Mouse (Mus musculus) MEL (cell line): ENCODE measurements at regions not wholly inside any gene's neighbourhood (a gene's known extent, or its start where the extent isn't known, plus 50 kb on each side); places are given as distances from the start of the nearest gene placed in this dataset.

Experiments used
- DNase-seq: peaks from one replicate; pipeline ENCODE4 v3.0.0; 2011; ENCODE audit warnings: low read depth, low spot score
- H3K27ac ChIP-seq: 2 replicates; pipeline ENCODE4 v1.5.1; 2012; ENCODE audit warnings: low read depth, mild to moderate bottlenecking, control low read depth, low read length, moderate library complexity; ENCODE audit not compliant: control insufficient read depth
- H3K27me3 ChIP-seq, 2 experiments: fragments of 150-350 bp in 1 of 2; sonication (generic) in 1 of 2; 2 replicates each; pipeline ENCODE4 v1.6.1; 2012; ENCODE audit warnings: low read length in 2 of 2, mild to moderate bottlenecking in 2 of 2, improper control_type of control experiment in 1 of 2, moderate library complexity in 1 of 2; ENCODE audit not compliant: insufficient read depth in 2 of 2, control insufficient read depth in 1 of 2
- H3K36me3 ChIP-seq, 2 experiments: 2 replicates each; pipeline ENCODE4 v1.6.1; 2012 to 2014; ENCODE audit warnings: low read length in 2 of 2, improper control_type of control experiment in 1 of 2, inconsistent platforms in 1 of 2, mild to moderate bottlenecking in 1 of 2; ENCODE audit not compliant: insufficient read depth in 2 of 2, control insufficient read depth in 1 of 2
- H3K4me1 ChIP-seq, 2 experiments: fragments of 150-350 bp in 1 of 2; sonication (generic) in 1 of 2; 2 replicates each; pipeline ENCODE4 v1.6.1; 2012; ENCODE audit warnings: low read length in 2 of 2, improper control_type of control experiment in 1 of 2, mild to moderate bottlenecking in 1 of 2; ENCODE audit not compliant: insufficient read depth in 2 of 2, control insufficient read depth in 1 of 2
- H3K4me3 ChIP-seq, 2 experiments: fragments of 150-350 bp in 1 of 2; sonication (generic) in 1 of 2; 2 replicates each; pipeline ENCODE4 v1.5.1; 2012; ENCODE audit warnings: low read depth in 2 of 2, low read length in 2 of 2, mild to moderate bottlenecking in 2 of 2, moderate library complexity in 2 of 2, control low read depth in 1 of 2, improper control_type of control experiment in 1 of 2; ENCODE audit not compliant: control insufficient read depth in 1 of 2, insufficient read depth in 1 of 2
- H3K79me2 ChIP-seq: 2 replicates; pipeline ENCODE4 v1.6.1; 2012; ENCODE audit warnings: mild to moderate bottlenecking, low read length, moderate library complexity; ENCODE audit not compliant: control insufficient read depth, poor library complexity, insufficient read depth
- H3K9ac ChIP-seq: 2 replicates; pipeline ENCODE4 v1.6.1; 2012; ENCODE audit warnings: low read depth, mild to moderate bottlenecking, control low read depth, low read length, moderate library complexity; ENCODE audit not compliant: control insufficient read depth, poor library complexity, severe bottlenecking
- H3K9me3 ChIP-seq: fragments of 150-350 bp; sonication (generic); replicated peaks from 2 replicates; pipeline ENCODE4 v1.6.1; 2012; ENCODE audit warnings: mild to moderate bottlenecking, low read length, improper control_type of control experiment, moderate library complexity; ENCODE audit not compliant: insufficient read depth
- BHLHE40 ChIP-seq: IDR thresholded peaks from 2 replicates; pipeline ENCODE4 v1.6.1; 2012; ENCODE audit warnings: low read depth, mild to moderate bottlenecking, inconsistent platforms, low read length, improper control_type of control experiment, borderline replicate concordance
- CHD1 ChIP-seq: IDR thresholded peaks from 2 replicates; pipeline ENCODE4 v1.6.1; 2012; ENCODE audit warnings: low read depth, mild to moderate bottlenecking, inconsistent platforms, low read length, improper control_type of control experiment
- E2F4 ChIP-seq: IDR thresholded peaks from 2 replicates; pipeline ENCODE4 v1.6.1; 2011; ENCODE audit warnings: low read depth, low read length, improper control_type of control experiment, borderline replicate concordance
- ETS1 ChIP-seq: IDR thresholded peaks from 2 replicates; pipeline ENCODE4 v1.6.1; 2012; ENCODE audit warnings: low read depth, mild to moderate bottlenecking, inconsistent platforms, low read length, improper control_type of control experiment, moderate library complexity
- GATA1 ChIP-seq: IDR thresholded peaks from 2 replicates; pipeline ENCODE4 v1.6.1; 2011; ENCODE audit warnings: low read depth, low read length, improper control_type of control experiment
- MAFK ChIP-seq: IDR thresholded peaks from 2 replicates; pipeline ENCODE4 v1.6.1; 2011; ENCODE audit warnings: low read depth, mild to moderate bottlenecking, low read length, improper control_type of control experiment, borderline replicate concordance
- MYB ChIP-seq: IDR thresholded peaks from 2 replicates; pipeline ENCODE4 v1.6.1; 2011; ENCODE audit warnings: mild to moderate bottlenecking, low read depth, low read length, improper control_type of control experiment
- POLR2AphosphoS2 ChIP-seq: IDR thresholded peaks from 2 replicates; pipeline ENCODE4 v1.6.1; 2011; ENCODE audit warnings: low read length, improper control_type of control experiment
- RAD21 ChIP-seq: IDR thresholded peaks from 2 replicates; pipeline ENCODE4 v1.6.1; 2011; ENCODE audit warnings: mild to moderate bottlenecking, low read depth, low read length, improper control_type of control experiment
- RCOR1 ChIP-seq: IDR thresholded peaks from 2 replicates; pipeline ENCODE4 v1.6.1; 2012; ENCODE audit warnings: low read depth, mild to moderate bottlenecking, inconsistent platforms, low read length, improper control_type of control experiment
- UBTF ChIP-seq: IDR thresholded peaks from 2 replicates; pipeline ENCODE4 v1.6.1; 2012; ENCODE audit warnings: low read depth, mild to moderate bottlenecking, inconsistent platforms, low read length, improper control_type of control experiment, moderate library complexity, borderline replicate concordance; ENCODE audit not compliant: insufficient read depth
- USF2 ChIP-seq, 2 experiments: IDR thresholded peaks; 2 replicates each; pipeline ENCODE4 v1.6.1; 2011 to 2012; ENCODE audit warnings: improper control_type of control experiment in 2 of 2, low read length in 2 of 2, borderline replicate concordance in 1 of 2, inconsistent platforms in 1 of 2, low read depth in 1 of 2, mild to moderate bottlenecking in 1 of 2; ENCODE audit not compliant: insufficient read depth in 1 of 2
- ZNF384 ChIP-seq: IDR thresholded peaks from 2 replicates; pipeline ENCODE4 v1.6.1; 2012; ENCODE audit warnings: low read depth, mild to moderate bottlenecking, inconsistent platforms, low read length, improper control_type of control experiment

GRCm38 (mm10) chr16:18683556-18683955 is 53.8 kb upstream of the Sept5 start:
- no peak overlapping the region for H3K4me3 ChIP-seq
- H3K27ac ChIP-seq: no peak overlapping the region
- H3K79me2 ChIP-seq: no peaks in the 10 kb centered on the region
- H3K4me1 ChIP-seq: 0 out of 4 replicates have a peak, but pooled peaks cover 0 to under 1% of the 10 kb centered on the region in 2 experiments
- H3K9ac ChIP-seq: no peak overlapping the region
- DNase-seq: no peak
- no peaks in the 10 kb centered on the region for H3K9me3 ChIP-seq
- no peak for TF ChIP-seq BHLHE40
- no peak for TF ChIP-seq ZNF384
- TF ChIP-seq MAFK: no peak
- no peak for TF ChIP-seq CHD1
- no peak for TF ChIP-seq RCOR1
- TF ChIP-seq MYB: no peak
- no peak for TF ChIP-seq GATA1
- no peak for TF ChIP-seq POLR2AphosphoS2
- H3K36me3 ChIP-seq: no peaks in the 10 kb centered on the region
- H3K27me3 ChIP-seq: peaks cover 0 to 9% of the 10 kb centered on the region in 2 experiments; a peak in 3 of 4 replicates

DNA sequence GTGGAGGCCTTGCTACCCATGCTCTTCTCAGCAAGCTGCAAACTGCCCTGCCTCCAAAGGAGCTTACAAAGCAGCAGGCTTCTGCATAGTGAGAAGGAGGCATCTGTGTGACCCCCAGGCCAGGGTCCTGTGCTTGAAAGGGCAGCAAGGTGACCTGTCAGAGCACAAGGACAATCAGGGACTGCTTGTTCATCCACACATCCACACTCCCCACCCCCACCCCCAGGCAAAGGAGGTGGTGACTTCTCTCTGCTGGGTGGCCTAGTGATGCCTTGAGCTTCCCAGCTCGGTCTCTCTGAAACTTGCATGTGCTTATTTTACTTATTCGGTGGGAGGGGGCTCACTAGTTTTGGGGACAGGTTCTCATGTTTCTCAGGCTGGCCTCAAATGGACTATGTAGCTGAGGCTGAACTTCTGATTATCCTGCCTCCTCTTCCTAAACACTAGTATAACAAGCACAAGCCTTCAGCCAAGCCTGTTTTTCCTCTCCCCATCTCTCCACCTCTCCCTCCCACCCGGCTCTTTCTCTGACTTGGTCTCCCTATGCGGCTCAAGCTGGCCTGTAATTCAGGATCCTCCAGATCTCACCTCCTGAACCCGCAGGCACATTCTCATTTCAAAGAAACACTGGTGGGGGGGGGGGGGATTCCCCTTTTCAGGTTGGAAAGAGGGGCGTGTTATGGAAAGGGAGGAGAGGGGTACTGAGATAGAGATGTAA is 56.4 kb upstream of the Sept5 start:
- TF ChIP-seq UBTF: no peak
- no peak for TF ChIP-seq POLR2AphosphoS2
- TF ChIP-seq CHD1: no peak
- TF ChIP-seq E2F4: no peak
- TF ChIP-seq USF2 (IDR thresholded peaks at IDR 0.05; ENCODE audit: borderline replicate concordance in 1 of 2, insufficient read depth in 1 of 2, low read depth in 1 of 2, low read length in 2 of 2): no peak
- no peaks in the 10 kb centered on the region for H3K79me2 ChIP-seq
- H3K4me3 ChIP-seq: no peak overlapping the region
- H3K9me3 ChIP-seq: no peaks in the 10 kb centered on the region
- no peak overlapping the region for H3K9ac ChIP-seq
- H3K36me3 ChIP-seq: no peaks in the 10 kb centered on the region
- no peak overlapping the region for H3K27ac ChIP-seq
- no peaks in the 10 kb centered on the region for H3K4me1 ChIP-seq
- peaks cover 0 to 7% of the 10 kb centered on the region in 2 experiments; a peak in 3 of 4 replicates for H3K27me3 ChIP-seq
- no peak for DNase-seq

DNA sequence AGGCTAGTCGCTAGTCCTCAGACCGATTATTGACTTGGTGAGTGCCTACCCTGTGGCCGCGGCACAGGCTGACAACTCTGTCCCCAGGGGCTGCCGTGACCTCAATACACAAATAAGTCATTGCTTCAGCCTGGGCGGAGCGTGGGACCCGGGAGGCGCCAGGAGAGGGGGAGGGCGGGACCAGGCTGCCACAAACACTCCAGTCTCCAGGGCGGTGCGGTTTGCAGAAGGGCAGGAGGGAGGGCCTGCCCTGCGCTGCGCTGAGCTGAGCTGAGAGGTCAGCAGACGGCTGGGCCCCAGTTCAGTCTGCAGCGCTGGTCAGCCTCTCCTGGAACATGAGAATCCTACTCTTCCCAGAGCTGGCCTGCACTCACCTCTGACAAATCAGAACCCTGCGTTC is 57.2 kb upstream of the Sept5 start:
- peaks cover 0 to 7% of the 10 kb centered on the region in 2 experiments; a peak in 3 of 4 replicates for H3K27me3 ChIP-seq
- no peak overlapping the region for H3K4me3 ChIP-seq
- H3K27ac ChIP-seq: no peak overlapping the region
- no peaks in the 10 kb centered on the region for H3K36me3 ChIP-seq
- no peak overlapping the region for H3K9ac ChIP-seq
- TF ChIP-seq RAD21: no peak
- no peak for TF ChIP-seq ETS1
- H3K79me2 ChIP-seq: no peaks in the 10 kb centered on the region
- H3K4me1 ChIP-seq: no peaks in the 10 kb centered on the region
- DNase-seq: peak; percentile 23
- no peaks in the 10 kb centered on the region for H3K9me3 ChIP-seq
